Mouse (Mus musculus) ES-Bruce4 (cell line): ENCODE data around the gene Mcu. TPM values are rescaled to one million over a fixed set of nuclear protein-coding genes. Genes with fewer than 3 reads are reported as not detected.
A peak's percentile ranks its signal among the peaks of the same experiment; 100 is the strongest.

Experiments
- H3K27ac ChIP-seq: 2 replicates; pipeline ENCODE4 v1.5.1; 2012; ENCODE audit warnings: low read length, inconsistent platforms; ENCODE audit not compliant: insufficient read depth
- H3K27me3 ChIP-seq: 2 replicates; pipeline ENCODE4 v1.6.1; 2012; ENCODE audit warnings: mild to moderate bottlenecking, low read length, inconsistent platforms; ENCODE audit not compliant: control insufficient read depth, poor library complexity, insufficient read depth, severe bottlenecking
- H3K36me3 ChIP-seq: 2 replicates; pipeline ENCODE4 v1.6.1; 2012; ENCODE audit warnings: inconsistent platforms, mild to moderate bottlenecking, low read length, moderate library complexity; ENCODE audit not compliant: control insufficient read depth, poor library complexity, insufficient read depth, severe bottlenecking
- H3K4me1 ChIP-seq: one replicate; pipeline ENCODE4 v1.8.1; 2011; ENCODE audit warnings: low read length; ENCODE audit not compliant: control insufficient read depth, insufficient read depth
- H3K4me3 ChIP-seq: 2 replicates; pipeline ENCODE4 v1.5.1; 2011; ENCODE audit warnings: low read depth, mild to moderate bottlenecking, low read length
- H3K9ac ChIP-seq: 2 replicates; pipeline ENCODE4 v1.6.1; 2012; ENCODE audit warnings: low read depth, mild to moderate bottlenecking, inconsistent platforms; ENCODE audit not compliant: poor library complexity, severe bottlenecking
- H3K9me3 ChIP-seq: replicated peaks from 2 replicates; pipeline ENCODE4 v1.6.1; 2012; ENCODE audit warnings: mild to moderate bottlenecking, low read length, inconsistent platforms; ENCODE audit not compliant: control insufficient read depth, poor library complexity, insufficient read depth, severe bottlenecking
- CTCF ChIP-seq: IDR thresholded peaks from one replicate; pipeline ENCODE4 v1.8.1; 2011; ENCODE audit warnings: low read depth, low read length
- EP300 ChIP-seq: IDR thresholded peaks from 2 replicates; pipeline ENCODE4 v1.6.1; 2011; ENCODE audit warnings: low read depth, low read length; ENCODE audit not compliant: insufficient read depth
- POLR2A ChIP-seq: IDR thresholded peaks from one replicate; pipeline ENCODE4 v1.8.1; 2011; ENCODE audit warnings: low read length; ENCODE audit not compliant: insufficient read depth
- polyA plus RNA-seq: library from polyadenylated mRNA; stranded (reverse); fragments of >200 nt; gene quantifications from 2 replicates; pipeline ENCODE4 v1.2.4, GENCODE M21; 2011; ENCODE audit warnings: low read depth; ENCODE audit not compliant: missing spikeins, insufficient read depth, insufficient read length

Gene Mcu
- polyA plus RNA-seq, 1 experiment: 26.0 TPM

GRCm38 (mm10) chr10:59554243-59554642 lies 62.2 kb downstream of the Mcu start:
- H3K9ac ChIP-seq: no peak overlapping the region
- H3K27ac ChIP-seq: no peak overlapping the region
- H3K36me3 ChIP-seq: no peaks in the 10 kb centered on the region
- peaks cover 7% of the 10 kb centered on the region for H3K4me1 ChIP-seq
- no peak overlapping the region for H3K4me3 ChIP-seq
- H3K27me3 ChIP-seq: no peaks in the 10 kb centered on the region
- no peak for TF ChIP-seq POLR2A
- TF ChIP-seq CTCF: peak; percentile 12
- peaks cover 6% of the 10 kb centered on the region; the same call in 1 of the 2 replicates for H3K9me3 ChIP-seq

GRCm38 (mm10) chr10:59552456-59552855 lies 64.0 kb downstream of the Mcu start:
- H3K9ac ChIP-seq: no peak overlapping the region
- TF ChIP-seq POLR2A (no peak), EP300 (no peak), CTCF (no peak)
- H3K27ac ChIP-seq: no peak overlapping the region
- H3K4me3 ChIP-seq: no peak overlapping the region
- H3K9me3 ChIP-seq: peaks cover 6% of the 10 kb centered on the region; the same call in 1 of the 2 replicates
- H3K4me1 ChIP-seq: peaks cover 6% of the 10 kb centered on the region
- no peaks in the 10 kb centered on the region for H3K36me3 ChIP-seq
- H3K27me3 ChIP-seq: no peaks in the 10 kb centered on the region

DNA sequence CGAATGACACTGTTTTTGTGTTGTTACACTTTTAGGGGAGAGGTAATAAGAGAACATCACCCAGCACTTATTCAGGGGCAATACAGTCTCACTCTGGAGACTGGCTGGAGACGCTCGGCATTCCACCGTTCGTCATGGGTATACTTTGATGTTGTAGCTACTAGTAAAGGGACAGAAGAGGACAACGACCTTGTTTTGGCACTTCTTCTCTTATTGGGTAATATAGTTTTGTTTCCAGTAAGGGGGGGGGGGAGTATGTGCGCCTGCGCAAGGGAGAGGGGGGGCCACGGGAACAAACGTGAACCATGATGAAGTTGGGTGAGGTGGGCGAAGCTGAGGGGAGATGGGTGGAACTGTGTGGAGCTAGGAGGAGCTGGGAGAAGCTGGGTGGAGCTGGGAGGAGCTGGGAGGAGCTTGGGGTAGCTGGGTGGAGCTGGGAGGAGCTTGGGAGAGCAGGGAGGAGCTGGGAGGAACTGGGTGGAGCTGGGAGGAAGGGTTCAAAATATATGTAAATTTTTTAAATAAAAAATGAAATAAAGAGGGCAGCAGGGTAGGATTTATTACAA lies 67.6 kb downstream of the Mcu start:
- no peaks in the 10 kb centered on the region for H3K27me3 ChIP-seq
- no peaks in the 10 kb centered on the region for H3K4me1 ChIP-seq
- TF ChIP-seq POLR2A: no peak
- no peak for TF ChIP-seq EP300
- TF ChIP-seq CTCF: no peak
- H3K9ac ChIP-seq: no peak overlapping the region
- no peaks in the 10 kb centered on the region for H3K36me3 ChIP-seq
- H3K27ac ChIP-seq: no peak overlapping the region
- H3K4me3 ChIP-seq: no peak overlapping the region
- H3K9me3 ChIP-seq: peaks cover 11% of the 10 kb centered on the region

DNA sequence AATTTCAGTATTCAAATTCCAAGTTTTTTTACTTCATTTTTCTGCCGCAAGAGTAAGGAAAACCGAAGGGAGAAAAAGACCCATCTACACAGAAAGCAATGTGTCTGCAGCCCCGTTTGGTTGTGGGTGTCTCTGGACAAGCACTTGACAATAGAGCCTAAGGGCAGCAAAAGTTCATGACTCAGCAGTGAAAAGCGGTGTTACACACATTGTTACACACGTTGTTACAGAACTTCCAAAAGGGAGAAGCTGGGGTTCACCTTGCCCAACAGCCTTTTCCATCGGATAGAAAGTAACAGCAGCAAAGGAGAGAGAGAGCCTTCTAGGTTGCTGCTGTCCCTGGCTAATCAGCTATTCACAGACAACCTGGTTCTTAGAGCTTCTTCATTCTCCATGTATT lies 68.3 kb downstream of the Mcu start:
- H3K27ac ChIP-seq: peak overlapping the region; percentile 43; the same call in 1 of the 2 replicates
- TF ChIP-seq CTCF: no peak
- no peak for TF ChIP-seq EP300
- H3K27me3 ChIP-seq: no peaks in the 10 kb centered on the region
- no peaks in the 10 kb centered on the region for H3K4me1 ChIP-seq
- peaks cover 11% of the 10 kb centered on the region for H3K9me3 ChIP-seq
- H3K36me3 ChIP-seq: no peaks in the 10 kb centered on the region
- no peak overlapping the region for H3K4me3 ChIP-seq
- H3K9ac ChIP-seq: no peak overlapping the region

DNA sequence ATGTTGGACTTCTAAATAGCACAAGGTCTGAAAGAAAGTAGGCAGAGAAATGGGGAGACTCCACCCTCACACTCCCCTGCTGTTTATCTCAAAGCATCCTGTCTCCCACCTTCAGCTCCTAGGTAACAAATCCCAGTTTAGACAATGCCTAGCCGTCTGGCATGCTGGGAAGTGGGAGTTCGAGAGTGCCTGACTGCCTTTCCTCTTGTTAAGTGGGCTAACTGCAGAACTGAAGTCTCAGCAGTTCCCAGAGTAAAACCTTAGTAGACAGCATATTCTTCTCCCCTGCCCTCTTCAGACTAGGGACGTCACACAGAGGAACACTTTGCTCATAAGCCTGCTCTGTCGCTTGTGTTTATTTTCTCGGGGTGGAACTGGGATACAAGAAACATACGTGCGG lies 69.1 kb downstream of the Mcu start:
- H3K9ac ChIP-seq: no peak overlapping the region
- H3K36me3 ChIP-seq: no peaks in the 10 kb centered on the region
- H3K4me3 ChIP-seq: no peak overlapping the region

GRCm38 (mm10) chr10:59545169-59545568 lies 71.3 kb downstream of the Mcu start:
- no peak for TF ChIP-seq POLR2A
- TF ChIP-seq CTCF: no peak
- TF ChIP-seq EP300: no peak
- Histone ChIP-seq H3K4me1 (no peaks in the 10 kb centered on the region), H3K9ac (no peak overlapping the region), H3K4me3 (no peak overlapping the region), H3K27ac (no peak overlapping the region), H3K36me3 (no peaks in the 10 kb centered on the region), H3K27me3 (no peaks in the 10 kb centered on the region), H3K9me3 (peaks cover 11% of the 10 kb centered on the region)

More for the DNA sequence above, 69.1 kb downstream of the Mcu start:
- H3K27me3 ChIP-seq: no peaks in the 10 kb centered on the region
- no peaks in the 10 kb centered on the region for H3K4me1 ChIP-seq
- 0 out of 2 replicates have a peak, but pooled peaks have one; percentile 25 for TF ChIP-seq EP300
- no peak for TF ChIP-seq POLR2A
- H3K9me3 ChIP-seq: peaks cover 11% of the 10 kb centered on the region
- peak overlapping the region; percentile 43 for H3K27ac ChIP-seq
